Mouse (Mus musculus) small intestine, adult 2 months (tissue): ENCODE data around the gene Ints5. TPM values are rescaled to one million over a fixed set of nuclear protein-coding genes. Genes with fewer than 3 reads are reported as not detected.
"Not testable (repeated sequence)": the region's sequence is repeated elsewhere in the genome, so short reads cannot be mapped to it uniquely, and the experiment has no call there.

Experiments
- H3K27ac ChIP-seq: fragments of 200-500 bp; 2 replicates; pipeline ENCODE4 v1.5.1; 2012; ENCODE audit warnings: low read depth, low read length, control low read depth, inconsistent platforms; ENCODE audit not compliant: insufficient read depth
- H3K27me3 ChIP-seq: fragments of 200-500 bp; 2 replicates; pipeline ENCODE4 v1.6.1; 2012; ENCODE audit warnings: mild to moderate bottlenecking, moderate library complexity, low read length, inconsistent platforms; ENCODE audit not compliant: control insufficient read depth, insufficient read depth
- H3K36me3 ChIP-seq: fragments of 200-500 bp; 2 replicates; pipeline ENCODE4 v1.6.1; 2012; ENCODE audit warnings: mild to moderate bottlenecking, low read length, control low read depth, inconsistent platforms; ENCODE audit not compliant: control insufficient read depth, insufficient read depth
- H3K4me1 ChIP-seq: fragments of 200-500 bp; 2 replicates; pipeline ENCODE4 v1.6.1; 2012; ENCODE audit warnings: low read length, inconsistent platforms, mixed read lengths; ENCODE audit not compliant: control insufficient read depth, insufficient read depth, insufficient read length
- H3K4me3 ChIP-seq: fragments of 200-500 bp; 2 replicates; pipeline ENCODE4 v1.5.1; 2012; ENCODE audit warnings: low read depth, mild to moderate bottlenecking, control low read depth, inconsistent platforms, low read length, moderate library complexity
- CTCF ChIP-seq: fragments of 200-500 bp; IDR thresholded peaks from 2 replicates; pipeline ENCODE4 v1.5.1; 2012; ENCODE audit warnings: low read depth, mild to moderate bottlenecking, control low read depth, inconsistent platforms, low read length, moderate library complexity, mixed read lengths; ENCODE audit not compliant: insufficient replicate concordance, insufficient read length; ENCODE audit errors: extremely low read depth
- POLR2A ChIP-seq: fragments of 200-500 bp; IDR thresholded peaks from 2 replicates; pipeline ENCODE4 v1.6.1; 2012; ENCODE audit warnings: low read depth, mild to moderate bottlenecking, control low read depth, inconsistent platforms, low read length, moderate library complexity
- WGBS: fragments of 180-500 bp; shearing (Covaris S2); methylation state at CpG from one replicate; pipeline ENCODE4 v1.1.7; 2018; 5-methylcytosine and 5-hydroxymethylcytosine counted together
- polyA plus RNA-seq: library from polyadenylated mRNA; depleted of rRNA; stranded (reverse); fragments of >200 nt; gene quantifications from 2 replicates; pipeline ENCODE4 v1.2.3, GENCODE M21; 2012

Ints5 gene
- polyA plus RNA-seq, 1 experiment, result 19.5 TPM

GRCm38 (mm10) chr19:8857689-8858088 is 35.1 kb upstream of the Ints5 start:
- TF ChIP-seq CTCF (peak; percentile 64; the same call in 1 of the 2 replicates), POLR2A (no peak)
- H3K4me3 ChIP-seq, result no peak overlapping the region
- H3K27me3 ChIP-seq, result no peaks in the 10 kb centered on the region
- no peaks in the 10 kb centered on the region for H3K36me3 ChIP-seq
- no peaks in the 10 kb centered on the region for H3K4me1 ChIP-seq
- 27% methylated on average over 4 of the region's 4 CpGs for WGBS
- no peak overlapping the region for H3K27ac ChIP-seq

DNA sequence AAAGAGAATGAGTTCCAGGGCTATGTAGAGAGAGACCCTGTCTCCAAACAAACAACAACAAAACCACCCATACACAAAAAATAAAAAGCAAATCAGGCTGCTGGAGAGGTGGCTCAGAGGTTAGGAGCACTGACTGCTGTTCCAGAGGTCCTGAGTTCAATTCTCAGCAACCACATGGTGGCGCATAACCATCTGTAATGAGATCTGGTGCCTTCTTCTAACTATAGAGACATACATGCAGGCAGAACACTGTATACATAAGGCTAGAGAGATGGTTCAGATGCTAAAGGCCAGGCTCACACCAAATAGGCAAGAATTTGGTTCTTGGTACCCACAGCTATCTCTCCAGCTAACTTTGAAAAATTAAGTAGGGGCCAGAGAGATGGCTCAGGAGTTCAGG is 33.8 kb upstream of the Ints5 start:
- H3K36me3 ChIP-seq, result no peaks in the 10 kb centered on the region
- no peak for TF ChIP-seq POLR2A
- TF ChIP-seq CTCF, result no peak
- H3K4me1 ChIP-seq, result no peaks in the 10 kb centered on the region
- H3K27ac ChIP-seq, result no peak overlapping the region
- WGBS, result 18% methylated on average over 1 of the region's 1 CpGs
- H3K4me3 ChIP-seq, result no peak overlapping the region
- H3K27me3 ChIP-seq, result no peaks in the 10 kb centered on the region

- H3K4me3 ChIP-seq, result no peak overlapping the region
- no peaks in the 10 kb centered on the region for H3K4me1 ChIP-seq
- no peak overlapping the region for H3K27ac ChIP-seq
- TF ChIP-seq POLR2A (no peak), CTCF (no peak)
- 76% methylated on average over 6 of the region's 6 CpGs for WGBS
- H3K27me3 ChIP-seq, result no peaks in the 10 kb centered on the region
- H3K36me3 ChIP-seq, result no peaks in the 10 kb centered on the region
Observed at GRCm38 (mm10) chr19:8864265-8864664, 28.5 kb upstream of the Ints5 start.

DNA sequence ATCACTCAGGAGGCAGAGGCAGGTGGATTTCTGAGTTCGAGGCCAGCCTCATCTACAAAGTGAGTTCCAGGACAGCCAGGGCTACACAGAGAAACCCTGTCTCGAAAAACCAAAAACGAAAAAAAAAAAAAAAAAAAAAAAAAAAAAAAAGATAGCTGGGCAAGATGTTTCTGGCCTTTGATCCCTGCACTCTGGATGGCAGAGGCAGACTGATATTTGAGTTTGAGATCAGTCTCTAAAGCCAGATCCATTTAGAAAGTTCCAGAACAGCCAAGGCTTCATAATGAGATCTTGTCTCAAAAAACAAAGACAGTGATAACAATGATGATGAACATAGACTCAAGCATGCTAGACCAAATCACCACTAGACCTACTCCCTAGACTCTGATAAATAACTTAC is 22.4 kb upstream of the Ints5 start:
- Histone ChIP-seq H3K4me1 (peaks cover 11% of the 10 kb centered on the region; the same call in 1 of the 2 replicates), H3K36me3 (peaks cover 17% of the 10 kb centered on the region)
- not testable (repeated sequence) for H3K4me3 ChIP-seq, H3K27me3 ChIP-seq, H3K27ac ChIP-seq
- 50% methylated on average over 3 of the region's 3 CpGs for whole genome bisulfite sequencing

GRCm38 (mm10) chr19:8870838-8871237 is 22.0 kb upstream of the Ints5 start:
- TF ChIP-seq POLR2A, result no peak
- TF ChIP-seq CTCF, result no peak
- peaks cover 21% of the 10 kb centered on the region for H3K36me3 ChIP-seq
- 11% methylated on average over 9 of the region's 9 CpGs for WGBS
- peaks cover 11% of the 10 kb centered on the region; the same call in 1 of the 2 replicates for H3K4me1 ChIP-seq
- H3K4me3 ChIP-seq, result peak overlapping the region; percentile 87
- H3K27me3 ChIP-seq, result no peaks in the 10 kb centered on the region
- H3K27ac ChIP-seq, result peak overlapping the region; percentile 52

DNA sequence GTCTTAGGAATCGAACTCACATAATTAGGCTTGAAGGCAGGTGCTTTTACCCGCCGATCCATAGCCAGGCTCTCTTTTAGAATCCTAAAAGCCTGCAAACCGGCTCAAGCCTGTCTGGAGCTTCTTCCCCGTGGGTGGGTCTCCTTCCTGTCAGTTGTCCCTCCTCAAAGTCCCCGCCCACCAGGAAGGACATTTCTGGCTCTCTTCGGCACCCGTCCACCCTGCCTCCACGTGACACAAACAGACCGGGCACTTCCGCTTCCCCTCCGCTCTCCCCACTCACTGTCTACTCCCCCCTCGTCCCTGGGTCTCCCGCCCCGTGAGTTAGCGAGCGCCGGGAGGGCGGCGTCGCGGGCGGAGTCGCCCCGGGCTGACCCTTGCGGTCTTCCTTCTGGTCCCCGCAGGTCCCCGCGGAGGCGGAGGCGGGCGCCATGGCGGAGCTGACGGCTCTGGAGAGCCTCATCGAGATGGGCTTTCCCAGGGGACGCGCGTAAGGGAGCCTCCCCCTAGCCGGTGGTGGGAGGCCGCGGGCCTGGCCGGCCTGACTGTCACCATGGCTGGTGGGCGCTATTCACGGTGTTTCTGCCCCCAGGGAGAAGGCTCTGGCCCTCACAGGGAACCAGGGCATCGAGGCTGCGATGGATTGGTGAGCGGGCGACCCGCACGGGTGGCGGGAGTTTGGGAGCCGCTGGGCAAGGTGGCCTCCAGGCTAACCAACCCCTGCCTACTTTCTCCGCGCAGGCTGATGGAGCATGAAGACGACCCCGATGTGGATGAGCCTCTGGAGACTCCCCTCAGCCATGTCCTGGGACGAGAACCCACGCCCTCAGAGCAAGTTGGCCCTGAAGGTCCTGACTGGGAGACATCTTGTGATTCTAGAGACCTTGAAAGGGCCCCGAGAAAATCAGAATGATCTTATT is 21.3 kb upstream of the Ints5 start, which contains the start of gene Ubxn1:
Gene Ubxn1 (plus strand): TSS at position 230 of the 920 bp plus-strand sequence.
- TF ChIP-seq CTCF (no peak), POLR2A (peak; percentile 81)
- WGBS, result under 1% methylated on average over 57 of the region's 59 CpGs
- Histone ChIP-seq H3K4me1 (peaks cover 11% of the 10 kb centered on the region; the same call in 1 of the 2 replicates), H3K27me3 (no peaks in the 10 kb centered on the region), H3K4me3 (peak within 1 kb of the TSS; percentile 87), H3K27ac (peak within 1 kb of the TSS; percentile 68), H3K36me3 (peaks cover 26% of the 10 kb centered on the region)

- peaks cover 26% of the 10 kb centered on the region for H3K36me3 ChIP-seq
- peak overlapping the region; percentile 68; the same call in 1 of the 2 replicates for H3K27ac ChIP-seq
- H3K4me1 ChIP-seq, result peaks cover 11% of the 10 kb centered on the region; the same call in 1 of the 2 replicates
- 38% methylated on average over 10 of the region's 10 CpGs for WGBS
- TF ChIP-seq POLR2A (no peak), CTCF (no peak)
- peak overlapping the region; percentile 87 for H3K4me3 ChIP-seq
- H3K27me3 ChIP-seq, result no peaks in the 10 kb centered on the region
Observed at GRCm38 (mm10) chr19:8872266-8872840, 20.5 kb upstream of the Ints5 start.
